Mouse (Mus musculus): ENCODE data around the gene Ppp1r13l.

DNA sequence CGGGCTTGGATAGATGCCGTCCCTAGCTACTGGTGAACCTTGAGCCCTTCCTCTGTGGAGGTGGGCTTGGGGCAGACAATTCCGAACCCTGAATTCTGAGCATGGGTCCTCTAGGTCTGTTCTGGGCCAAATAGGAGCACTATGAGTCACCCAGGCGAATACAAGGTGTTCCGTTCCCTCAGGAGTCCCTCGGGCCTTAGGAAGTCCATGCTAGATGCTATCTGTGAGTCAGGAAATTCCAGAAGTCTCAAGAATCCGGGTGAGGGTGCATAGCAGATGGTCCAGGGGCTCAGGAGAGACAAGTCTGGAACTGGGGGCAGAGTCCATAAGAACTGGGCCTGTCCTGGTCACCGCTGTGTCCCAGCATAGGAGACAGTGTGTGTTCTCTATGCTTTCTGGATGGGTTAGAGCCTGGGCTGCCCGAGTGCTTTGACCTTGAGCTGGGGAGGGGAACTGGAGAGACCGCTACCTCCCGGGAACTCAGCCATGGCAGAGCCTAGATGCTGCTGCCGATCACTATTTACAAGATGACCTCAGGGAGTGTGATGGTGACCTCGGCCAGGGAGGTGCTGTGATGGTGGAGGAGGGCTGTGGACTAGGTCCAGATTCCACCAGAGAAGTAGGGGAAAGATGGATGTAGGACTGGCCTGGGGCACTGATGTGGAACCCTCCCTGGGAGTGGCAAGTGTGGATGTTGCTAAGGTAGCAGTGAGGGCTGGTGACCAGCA is 10.2 kb upstream of the Ppp1r13l start:
- no peak for TF ChIP-seq CTCF (conservative IDR thresholded peaks at IDR 0.05; ENCODE audit: low read length)
- no peak for TF ChIP-seq NANOG (IDR thresholded peaks at IDR 0.05; ENCODE audit: borderline replicate concordance, low read length)

Measured in E14TG2a.4 (cell line).